Mouse (Mus musculus) stomach, embryonic 16.5 days (tissue): ENCODE measurements at regions not wholly inside any gene's neighbourhood (a gene's known extent, or its start where the extent isn't known, plus 50 kb on each side); places are given as distances from the start of the nearest gene placed in this dataset.

Source experiments
- ATAC-seq: fragments of 200-750 bp; cut with Nextera tagmentation; 2 replicates; pipeline ENCODE4 v1.8.0; 2017; ENCODE audit warnings: moderate number of reproducible peaks, moderate TSS enrichment; ENCODE audit not compliant: insufficient read depth, low FRiP score
- H3K27ac ChIP-seq: fragments of 300-500 bp; sonication (generic); 2 replicates; pipeline ENCODE4 v1.5.1; 2014; ENCODE audit warnings: low read length
- H3K27me3 ChIP-seq: fragments of 300-500 bp; sonication (generic); 2 replicates; pipeline ENCODE4 v1.6.1; 2014; ENCODE audit warnings: low read length, control low read depth, mixed read lengths; ENCODE audit not compliant: control insufficient read depth, insufficient read depth
- H3K36me3 ChIP-seq: fragments of 300-500 bp; sonication (generic); 2 replicates; pipeline ENCODE4 v1.6.1; 2014; ENCODE audit warnings: low read length; ENCODE audit not compliant: control insufficient read depth, insufficient read depth
- H3K4me1 ChIP-seq: fragments of 300-500 bp; sonication (generic); 2 replicates; pipeline ENCODE4 v1.6.1; 2014; ENCODE audit warnings: low read length, control low read depth, mixed read lengths; ENCODE audit not compliant: control insufficient read depth, insufficient read depth
- H3K4me2 ChIP-seq: fragments of 300-500 bp; sonication (generic); 2 replicates; pipeline ENCODE4 v1.6.1; 2014; ENCODE audit warnings: low read depth, low read length, mixed read lengths
- H3K4me3 ChIP-seq: fragments of 300-500 bp; sonication (generic); replicated peaks from 2 replicates; pipeline ENCODE4 v1.5.1; 2014; ENCODE audit warnings: mild to moderate bottlenecking, low read length
- H3K9ac ChIP-seq: fragments of 300-500 bp; sonication (generic); 2 replicates; pipeline ENCODE4 v1.6.1; 2014; ENCODE audit warnings: low read length
- H3K9me3 ChIP-seq: fragments of 300-500 bp; sonication (generic); replicated peaks from 2 replicates; pipeline ENCODE4 v1.6.1; 2016; ENCODE audit warnings: low read length, control low read depth; ENCODE audit not compliant: control insufficient read depth
- WGBS: fragments of 180-500 bp; shearing (Covaris S2); extraction: QIAGEN DNeasy Blood & Tissue Kit; methylation state at CpG from one replicate; pipeline ENCODE4 v1.1.7; 2014; 5-methylcytosine and 5-hydroxymethylcytosine counted together

GRCm38 (mm10) chr12:8844748-8845147 lies 73.6 kb downstream of the Sdc1 start:
- WGBS: 66% methylated on average over 5 of the region's 5 CpGs
- Histone ChIP-seq H3K27ac (no peak overlapping the region), H3K4me2 (no peak overlapping the region), H3K9ac (no peak overlapping the region), H3K4me3 (no peak overlapping the region), H3K36me3 (no peaks in the 10 kb centered on the region), H3K4me1 (no peaks in the 10 kb centered on the region), H3K27me3 (no peaks in the 10 kb centered on the region), H3K9me3 (no peaks in the 10 kb centered on the region)
- no peak for ATAC-seq

GRCm38 (mm10) chr12:8845443-8845842 lies 74.3 kb downstream of the Sdc1 start:
- no peak for ATAC-seq
- Histone ChIP-seq H3K4me1 (no peaks in the 10 kb centered on the region), H3K36me3 (no peaks in the 10 kb centered on the region), H3K9me3 (no peaks in the 10 kb centered on the region), H3K9ac (no peak overlapping the region), H3K4me2 (no peak overlapping the region), H3K27me3 (no peaks in the 10 kb centered on the region), H3K27ac (no peak overlapping the region), H3K4me3 (no peak overlapping the region)
- WGBS: 88% methylated on average over 8 of the region's 8 CpGs

- H3K36me3 ChIP-seq: no peaks in the 10 kb centered on the region
- no peak overlapping the region for H3K27ac ChIP-seq
- no peak overlapping the region for H3K4me3 ChIP-seq
- no peaks in the 10 kb centered on the region for H3K9me3 ChIP-seq
- ATAC-seq: no peak
- H3K4me1 ChIP-seq: no peaks in the 10 kb centered on the region
- no peaks in the 10 kb centered on the region for H3K27me3 ChIP-seq
- H3K9ac ChIP-seq: no peak overlapping the region
- 60% methylated on average over 16 of the region's 16 CpGs for WGBS
- H3K4me2 ChIP-seq: no peak overlapping the region
Measured at GRCm38 (mm10) chr12:8846425-8847226, 74.8 kb upstream of the Laptm4a start.

GRCm38 (mm10) chr12:8847227-8847857 lies 74.1 kb upstream of the Laptm4a start:
- no peak for ATAC-seq
- no peak overlapping the region for H3K4me3 ChIP-seq
- H3K4me1 ChIP-seq: no peaks in the 10 kb centered on the region
- no peaks in the 10 kb centered on the region for H3K9me3 ChIP-seq
- no peak overlapping the region for H3K4me2 ChIP-seq
- no peaks in the 10 kb centered on the region for H3K27me3 ChIP-seq
- H3K27ac ChIP-seq: no peak overlapping the region
- 74% methylated on average over 10 of the region's 10 CpGs for WGBS
- H3K9ac ChIP-seq: no peak overlapping the region
- no peaks in the 10 kb centered on the region for H3K36me3 ChIP-seq

- H3K4me3 ChIP-seq: no peak overlapping the region
- no peak overlapping the region for H3K27ac ChIP-seq
- WGBS: 69% methylated on average over 8 of the region's 8 CpGs
- no peak overlapping the region for H3K4me2 ChIP-seq
- no peak for ATAC-seq
- no peaks in the 10 kb centered on the region for H3K27me3 ChIP-seq
- H3K9ac ChIP-seq: no peak overlapping the region
- H3K4me1 ChIP-seq: no peaks in the 10 kb centered on the region
- no peaks in the 10 kb centered on the region for H3K36me3 ChIP-seq
- H3K9me3 ChIP-seq: no peaks in the 10 kb centered on the region
Measured at GRCm38 (mm10) chr12:8847858-8848383, 73.5 kb upstream of the Laptm4a start.

- Histone ChIP-seq H3K4me3 (no peak overlapping the region), H3K9me3 (no peaks in the 10 kb centered on the region), H3K27me3 (no peaks in the 10 kb centered on the region), H3K27ac (no peak overlapping the region), H3K4me2 (no peak overlapping the region), H3K4me1 (0 out of 2 replicates have a peak, but pooled peaks cover 6% of the 10 kb centered on the region), H3K9ac (no peak overlapping the region), H3K36me3 (no peaks in the 10 kb centered on the region)
- ATAC-seq: no peak
- WGBS: 74% methylated on average over 4 of the region's 4 CpGs
Measured at GRCm38 (mm10) chr12:8853858-8854257, 67.6 kb upstream of the Laptm4a start.

- Histone ChIP-seq H3K27ac (no peak overlapping the region), H3K9me3 (no peaks in the 10 kb centered on the region), H3K9ac (no peak overlapping the region), H3K36me3 (no peaks in the 10 kb centered on the region), H3K27me3 (no peaks in the 10 kb centered on the region), H3K4me1 (peaks cover 11% of the 10 kb centered on the region; the same call in 1 of the 2 replicates), H3K4me2 (no peak overlapping the region), H3K4me3 (no peak overlapping the region)
- 81% methylated on average over 4 of the region's 4 CpGs for whole genome bisulfite sequencing
- ATAC-seq: no peak
Measured at GRCm38 (mm10) chr12:8854401-8854800, 67.1 kb upstream of the Laptm4a start.

- ATAC-seq: no peak
- peaks cover 17% of the 10 kb centered on the region; the same call in 1 of the 2 replicates for H3K4me1 ChIP-seq
- 52% methylated on average over 5 of the region's 5 CpGs for WGBS
- no peak overlapping the region for H3K4me2 ChIP-seq
- H3K36me3 ChIP-seq: no peaks in the 10 kb centered on the region
- H3K27ac ChIP-seq: no peak overlapping the region
- no peak overlapping the region for H3K4me3 ChIP-seq
- no peaks in the 10 kb centered on the region for H3K9me3 ChIP-seq
- no peaks in the 10 kb centered on the region for H3K27me3 ChIP-seq
- H3K9ac ChIP-seq: no peak overlapping the region
Measured at GRCm38 (mm10) chr12:8855119-8855518, 66.3 kb upstream of the Laptm4a start.

GRCm38 (mm10) chr12:8856051-8856543 lies 65.4 kb upstream of the Laptm4a start:
- Histone ChIP-seq H3K36me3 (no peaks in the 10 kb centered on the region), H3K9me3 (no peaks in the 10 kb centered on the region), H3K27ac (no peak overlapping the region), H3K4me1 (peaks cover 17% of the 10 kb centered on the region; the same call in 1 of the 2 replicates), H3K4me2 (no peak overlapping the region), H3K27me3 (no peaks in the 10 kb centered on the region), H3K4me3 (no peak overlapping the region), H3K9ac (no peak overlapping the region)
- WGBS: 30% methylated on average over 1 of the region's 1 CpGs
- no peak for ATAC-seq
